8 mouse cellular contexts compared by ENCODE assay signal in the genomic region with DNA sequence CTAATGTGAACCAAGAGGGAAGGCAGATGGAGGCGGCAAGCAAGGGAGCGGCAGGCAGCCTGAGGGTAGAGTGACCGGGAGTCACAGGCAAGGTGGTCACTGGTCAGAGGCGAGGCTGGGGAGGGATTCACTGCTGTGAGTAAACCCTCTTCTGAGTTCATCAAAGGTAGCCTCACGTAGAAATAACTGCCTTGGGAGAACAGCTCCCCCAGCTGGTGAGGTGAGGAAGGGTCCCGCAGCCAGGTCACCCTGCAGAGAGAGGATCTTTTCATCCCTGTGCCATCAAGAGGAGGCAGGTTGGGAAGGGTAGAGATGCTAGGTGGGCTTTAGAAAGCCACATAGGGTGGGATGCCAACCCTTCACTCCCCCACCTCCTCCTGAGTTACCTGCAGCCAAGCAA. TPM values are rescaled to one million over a fixed set of nuclear protein-coding genes. Genes with fewer than 3 reads are reported as not detected.
DNase-seq lines count a peak whose midpoint lies in the region; ATAC-seq and TF ChIP-seq lines count a peak whose summit lies in the region.
"Had no signal": no experiment of that assay in that cellular context is flagged by ENCODE, and none has a peak within 500 bp of the region (broad histone marks: within the 10 kb centered on the region; RNA-seq: fewer than 3 reads in every experiment).

No protein-coding gene starts in this region.

- DNase-seq in ovary, postnatal 14 days (ENCODE audit: low spot score), result peak; percentile 35
- no peak for DNase-seq in ovary, adult 18-20 months (ENCODE audit: low spot score)
- DNase-seq in NIH3T3 (ENCODE audit: low read depth), result peak; percentile 70
- peak; percentile 38 for DNase-seq in embryo, embryonic 10.5 days (ENCODE audit: low spot score)
- peak; percentile 63 for DNase-seq in kidney, postnatal 0 days (ENCODE audit: low spot score)
- peak; percentile 60 for DNase-seq in urinary bladder, postnatal 14 days (ENCODE audit: low spot score)

- ATAC-seq in kidney, postnatal 0 days (replicated peaks; ENCODE audit: low FRiP score, low read depth), result no peak

- peaks cover 4% of the 10 kb centered on the region; the same call in 1 of the 2 replicates for H3K27me3 ChIP-seq in kidney, postnatal 0 days (ENCODE audit: insufficient read depth, low read length)
- peaks cover 72% of the 10 kb centered on the region for H3K27me3 ChIP-seq in megakaryocyte, embryonic 14.5 days (replicated peaks)

- no peaks in the 10 kb centered on the region for H3K9me3 ChIP-seq in kidney, postnatal 0 days (replicated peaks; ENCODE audit: low read length)
- H3K9me3 ChIP-seq in megakaryocyte, embryonic 14.5 days, result no peaks in the 10 kb centered on the region
- H3K9me3 ChIP-seq: limb, embryonic 15.5 days had no signal

- no peak overlapping the region for H3K4me3 ChIP-seq in kidney, postnatal 0 days (replicated peaks; ENCODE audit: low read depth, low read length)
- peak overlapping the region; percentile 44 for H3K4me3 ChIP-seq in megakaryocyte, embryonic 14.5 days (replicated peaks)
- H3K4me3 ChIP-seq: limb, embryonic 15.5 days had no signal

- H3K9ac ChIP-seq in kidney, postnatal 0 days (ENCODE audit: low read depth, low read length), result no peak overlapping the region
- H3K9ac ChIP-seq: limb, embryonic 15.5 days had no signal

- H3K27ac ChIP-seq in kidney, postnatal 0 days, result no peak overlapping the region
- H3K27ac ChIP-seq: limb, embryonic 15.5 days had no signal

- peak; percentile 80 for TF ChIP-seq CTCF in kidney, postnatal 0 days (IDR thresholded peaks at IDR 0.05; ENCODE audit: low read depth)

- no peak overlapping the region for H3K4me2 ChIP-seq in kidney, postnatal 0 days (ENCODE audit: low read length)
- H3K4me2 ChIP-seq: limb, embryonic 15.5 days had no signal

- WGBS in kidney, postnatal 0 days, result 27% methylated on average over 6 of the region's 6 CpGs

- H3K36me3 ChIP-seq in kidney, postnatal 0 days (ENCODE audit: insufficient read depth, low read length), result no peaks in the 10 kb centered on the region
- no peaks in the 10 kb centered on the region for H3K36me3 ChIP-seq in megakaryocyte, embryonic 14.5 days (replicated peaks; ENCODE audit: low read length)
- H3K36me3 ChIP-seq: limb, embryonic 15.5 days had no signal

- H3K4me1 ChIP-seq in kidney, postnatal 0 days (replicated peaks; ENCODE audit: insufficient read depth, low read length), result no peaks in the 10 kb centered on the region
- peaks cover 16% of the 10 kb centered on the region; the same call in 1 of the 2 replicates for H3K4me1 ChIP-seq in megakaryocyte, embryonic 14.5 days

RNA-seq across cellular contexts. Expression of gene Slc38a8, which starts 4.7 kb away (rescaled TPM):
- 0.06 TPM in 1 of 2 replicates, not detected in the other for polyA plus RNA-seq in kidney, postnatal 0 days (2015; fragmentation: Nextera tagmentation; extraction: Ambion mirVana)
- not detected in 2 replicates for polyA plus RNA-seq in megakaryocyte, embryonic 14.5 days (2012; ENCODE audit: insufficient read depth, low replicate concordance)
- polyA plus RNA-seq: limb, embryonic 15.5 days had no signal

RNA-seq across cellular contexts. Expression of gene Necab2, which starts 50.3 kb away (rescaled TPM):
- 0.61 and 0.79 TPM in 2 replicates for polyA plus RNA-seq in kidney, postnatal 0 days (2015; fragmentation: Nextera tagmentation; extraction: Ambion mirVana)
- not detected in 2 replicates for polyA plus RNA-seq in megakaryocyte, embryonic 14.5 days (2012; ENCODE audit: insufficient read depth, low replicate concordance)
